Mouse (Mus musculus) MEL (cell line): ENCODE measurements around the gene Heg1. TPM values are rescaled to one million over a fixed set of nuclear protein-coding genes. Genes with fewer than 3 reads are reported as not detected.

Source experiments
- DNase-seq: peaks from one replicate; pipeline ENCODE4 v3.0.0; 2011; ENCODE audit warnings: low read depth, low spot score
- H3K27ac ChIP-seq: 2 replicates; pipeline ENCODE4 v1.5.1; 2012; ENCODE audit warnings: low read depth, mild to moderate bottlenecking, control low read depth, low read length, moderate library complexity; ENCODE audit not compliant: control insufficient read depth
- H3K27me3 ChIP-seq, 2 experiments: fragments of 150-350 bp in 1 of 2; sonication (generic) in 1 of 2; 2 replicates each; pipeline ENCODE4 v1.6.1; 2012; ENCODE audit warnings: low read length in 2 of 2, mild to moderate bottlenecking in 2 of 2, improper control_type of control experiment in 1 of 2, moderate library complexity in 1 of 2; ENCODE audit not compliant: insufficient read depth in 2 of 2, control insufficient read depth in 1 of 2
- H3K36me3 ChIP-seq, 2 experiments: 2 replicates each; pipeline ENCODE4 v1.6.1; 2012 to 2014; ENCODE audit warnings: low read length in 2 of 2, improper control_type of control experiment in 1 of 2, inconsistent platforms in 1 of 2, mild to moderate bottlenecking in 1 of 2; ENCODE audit not compliant: insufficient read depth in 2 of 2, control insufficient read depth in 1 of 2
- H3K4me1 ChIP-seq, 2 experiments: fragments of 150-350 bp in 1 of 2; sonication (generic) in 1 of 2; 2 replicates each; pipeline ENCODE4 v1.6.1; 2012; ENCODE audit warnings: low read length in 2 of 2, improper control_type of control experiment in 1 of 2, mild to moderate bottlenecking in 1 of 2; ENCODE audit not compliant: insufficient read depth in 2 of 2, control insufficient read depth in 1 of 2
- H3K4me3 ChIP-seq, 2 experiments: fragments of 150-350 bp in 1 of 2; sonication (generic) in 1 of 2; 2 replicates each; pipeline ENCODE4 v1.5.1; 2012; ENCODE audit warnings: low read depth in 2 of 2, low read length in 2 of 2, mild to moderate bottlenecking in 2 of 2, moderate library complexity in 2 of 2, control low read depth in 1 of 2, improper control_type of control experiment in 1 of 2; ENCODE audit not compliant: control insufficient read depth in 1 of 2, insufficient read depth in 1 of 2
- H3K79me2 ChIP-seq: 2 replicates; pipeline ENCODE4 v1.6.1; 2012; ENCODE audit warnings: mild to moderate bottlenecking, low read length, moderate library complexity; ENCODE audit not compliant: control insufficient read depth, poor library complexity, insufficient read depth
- H3K9ac ChIP-seq: 2 replicates; pipeline ENCODE4 v1.6.1; 2012; ENCODE audit warnings: low read depth, mild to moderate bottlenecking, control low read depth, low read length, moderate library complexity; ENCODE audit not compliant: control insufficient read depth, poor library complexity, severe bottlenecking
- H3K9me3 ChIP-seq: fragments of 150-350 bp; sonication (generic); replicated peaks from 2 replicates; pipeline ENCODE4 v1.6.1; 2012; ENCODE audit warnings: mild to moderate bottlenecking, low read length, improper control_type of control experiment, moderate library complexity; ENCODE audit not compliant: insufficient read depth
- CHD1 ChIP-seq: IDR thresholded peaks from 2 replicates; pipeline ENCODE4 v1.6.1; 2012; ENCODE audit warnings: low read depth, mild to moderate bottlenecking, inconsistent platforms, low read length, improper control_type of control experiment
- CTCF ChIP-seq, 3 experiments: IDR thresholded peaks in 2 of 3; conservative IDR thresholded peaks in 1 of 3; 2 replicates each; pipeline ENCODE4 v1.5.1; 2011 to 2012; ENCODE audit warnings: low read length in 3 of 3, low read depth in 2 of 3, mild to moderate bottlenecking in 2 of 3, improper control_type of control experiment in 1 of 3, inconsistent platforms in 1 of 3, mixed read lengths in 1 of 3, moderate library complexity in 1 of 3; ENCODE audit not compliant: control insufficient read depth in 1 of 3, insufficient read depth in 1 of 3, poor library complexity in 1 of 3, severe bottlenecking in 1 of 3
- ETS1 ChIP-seq: IDR thresholded peaks from 2 replicates; pipeline ENCODE4 v1.6.1; 2012; ENCODE audit warnings: low read depth, mild to moderate bottlenecking, inconsistent platforms, low read length, improper control_type of control experiment, moderate library complexity
- JUND ChIP-seq: IDR thresholded peaks from 2 replicates; pipeline ENCODE4 v1.6.1; 2011; ENCODE audit warnings: low read depth, mild to moderate bottlenecking, improper control_type of control experiment, low read length
- MAX ChIP-seq: IDR thresholded peaks from 2 replicates; pipeline ENCODE4 v1.6.1; 2011; ENCODE audit warnings: low read length, improper control_type of control experiment
- NELFE ChIP-seq: IDR thresholded peaks from 2 replicates; pipeline ENCODE4 v1.6.1; 2011; ENCODE audit warnings: low read depth, low read length, improper control_type of control experiment
- POLR2A ChIP-seq, 2 experiments: IDR thresholded peaks; 2 replicates each; pipeline ENCODE4 v1.6.1; 2011 to 2012; ENCODE audit warnings: low read length in 2 of 2, mild to moderate bottlenecking in 2 of 2, control low read depth in 1 of 2, improper control_type of control experiment in 1 of 2, low read depth in 1 of 2, moderate library complexity in 1 of 2; ENCODE audit not compliant: control insufficient read depth in 1 of 2, insufficient read depth in 1 of 2, poor library complexity in 1 of 2
- RAD21 ChIP-seq: IDR thresholded peaks from 2 replicates; pipeline ENCODE4 v1.6.1; 2011; ENCODE audit warnings: mild to moderate bottlenecking, low read depth, low read length, improper control_type of control experiment
- SIN3A ChIP-seq: IDR thresholded peaks from 2 replicates; pipeline ENCODE4 v1.6.1; 2012; ENCODE audit warnings: low read length, improper control_type of control experiment, inconsistent platforms
- SMC3 ChIP-seq: IDR thresholded peaks from 2 replicates; pipeline ENCODE4 v1.6.1; 2011; ENCODE audit warnings: low read depth, low read length, improper control_type of control experiment
- TAL1 ChIP-seq: IDR thresholded peaks from 2 replicates; pipeline ENCODE4 v1.6.1; 2012; ENCODE audit warnings: mild to moderate bottlenecking, inconsistent platforms, low read length, moderate library complexity, mixed read lengths
- TBP ChIP-seq: IDR thresholded peaks from 2 replicates; pipeline ENCODE4 v1.8.0; 2011; ENCODE audit warnings: low read depth, low read length, improper control_type of control experiment
- ZC3H11A ChIP-seq: IDR thresholded peaks from 2 replicates; pipeline ENCODE4 v1.6.1; 2012; ENCODE audit warnings: low read depth, mild to moderate bottlenecking, inconsistent platforms, low read length, improper control_type of control experiment
- ZKSCAN1 ChIP-seq: IDR thresholded peaks from 2 replicates; pipeline ENCODE4 v1.6.1; 2012; ENCODE audit warnings: low read depth, mild to moderate bottlenecking, inconsistent platforms, low read length, improper control_type of control experiment, moderate library complexity
- ZMIZ1 ChIP-seq: IDR thresholded peaks from 2 replicates; pipeline ENCODE4 v1.6.1; 2012; ENCODE audit warnings: low read depth, mild to moderate bottlenecking, inconsistent platforms, low read length, improper control_type of control experiment, moderate library complexity
- ZNF384 ChIP-seq: IDR thresholded peaks from 2 replicates; pipeline ENCODE4 v1.6.1; 2012; ENCODE audit warnings: low read depth, mild to moderate bottlenecking, inconsistent platforms, low read length, improper control_type of control experiment
- polyA plus RNA-seq, 2 experiments: library from polyadenylated mRNA; stranded (reverse) in 1 of 2; unstranded in 1 of 2; fragments of >175 nt in 1 of 2; fragments of >200 nt in 1 of 2; gene quantifications; 2 replicates each; pipeline versions ENCODE4 v1.2.1 to v1.2.4; 2012; ENCODE audit warnings: low replicate concordance in 2 of 2, low read depth in 1 of 2; ENCODE audit not compliant: insufficient read length in 2 of 2, insufficient read depth in 1 of 2, missing spikeins in 1 of 2
- total RNA-seq: library from RNA; depleted of rRNA; stranded (reverse); fragments of 300-350 nt; gene quantifications from 2 replicates; pipeline ENCODE4 v1.2.3, GENCODE M21; 2012

Gene Heg1
- total and polyA plus RNA-seq, 3 experiments: 4.1 to 72.0 (median 6.9) TPM

GRCm38 (mm10) chr16:33797860-33798259 is 113.7 kb downstream of the Heg1 start:
- DNase-seq: peak; percentile 83
- no peak overlapping the region for H3K9ac ChIP-seq
- no peak overlapping the region for H3K4me3 ChIP-seq
- H3K4me1 ChIP-seq: peaks cover 2 to 28% of the 10 kb centered on the region in 2 experiments; a peak in 3 of 4 replicates
- TF ChIP-seq MAX (no peak), POLR2A (IDR thresholded peaks at IDR 0.05; ENCODE audit: control insufficient read depth in 1 of 2, insufficient read depth in 1 of 2, low read depth in 1 of 2, low read length in 2 of 2, poor library complexity in 1 of 2) (0 out of 4 replicates have a peak, but pooled peaks of 1 of the 2 experiments have one; percentile 5), SMC3 (peak; percentile 92), TBP (peak; percentile 94), ZC3H11A (peak; percentile 77), RAD21 (peak; percentile 77), ZKSCAN1 (no peak), SIN3A (peak; percentile 10; the same call in 1 of the 2 replicates), ZNF384 (peak; percentile 27; the same call in 1 of the 2 replicates), CTCF (IDR thresholded peaks at IDR 0.05 in 2 of 3, conservative IDR thresholded peaks at IDR 0.05 in 1 of 3; ENCODE audit: control insufficient read depth in 1 of 3, insufficient read depth in 1 of 3, low read depth in 2 of 3, low read length in 3 of 3, poor library complexity in 1 of 3, severe bottlenecking in 1 of 3) (peak; percentile 61 to 87 (median 68))
- H3K79me2 ChIP-seq: peaks cover 31% of the 10 kb centered on the region
- H3K27me3 ChIP-seq: no peaks in the 10 kb centered on the region
- no peaks in the 10 kb centered on the region for H3K9me3 ChIP-seq
- peaks cover 2 to 28% of the 10 kb centered on the region in 2 experiments; a peak in 3 of 4 replicates for H3K36me3 ChIP-seq
- no peak overlapping the region for H3K27ac ChIP-seq

- peak; percentile 54 for DNase-seq
- Histone ChIP-seq H3K36me3 (peaks cover 0 to 6% of the 10 kb centered on the region in 2 experiments; a peak in 2 of 4 replicates), H3K27me3 (no peaks in the 10 kb centered on the region; a peak in 1 of 4 replicates), H3K9me3 (no peaks in the 10 kb centered on the region), H3K9ac (no peak overlapping the region), H3K4me1 (no peaks in the 10 kb centered on the region), H3K27ac (no peak overlapping the region), H3K79me2 (no peaks in the 10 kb centered on the region), H3K4me3 (no peak overlapping the region)
- TF ChIP-seq CHD1 (no peak), ZKSCAN1 (no peak), TBP (no peak), TAL1 (no peak), NELFE (no peak), RAD21 (peak; percentile 48), SMC3 (peak; percentile 60), CTCF (IDR thresholded peaks at IDR 0.05 in 2 of 3, conservative IDR thresholded peaks at IDR 0.05 in 1 of 3; ENCODE audit: control insufficient read depth in 1 of 3, insufficient read depth in 1 of 3, low read depth in 2 of 3, low read length in 3 of 3, poor library complexity in 1 of 3, severe bottlenecking in 1 of 3) (peak; percentile 41 to 63 (median 57); a peak in 5 of 6 replicates), ETS1 (no peak), ZMIZ1 (no peak), ZC3H11A (peak; percentile 38; the same call in 1 of the 2 replicates), JUND (no peak)
Measured at GRCm38 (mm10) chr16:33810002-33810401, 125.8 kb downstream of the Heg1 start.
